Mouse (Mus musculus) heart, embryonic 15.5 days (tissue): ENCODE data around the gene Pafah1b2. TPM values are rescaled to one million over a fixed set of nuclear protein-coding genes. Genes with fewer than 3 reads are reported as not detected.

ENCODE experiments used
- ATAC-seq: fragments of 200-750 bp; cut with Nextera tagmentation; replicated peaks from 2 replicates; pipeline ENCODE4 v1.8.0; 2017; ENCODE audit warnings: low read depth, moderate TSS enrichment; ENCODE audit not compliant: insufficient number of reproducible peaks, insufficient read depth, low FRiP score
- H3K27ac ChIP-seq: fragments of 300-500 bp; sonication (generic); 2 replicates; pipeline ENCODE4 v1.5.1; 2015; ENCODE audit warnings: mild to moderate bottlenecking, inconsistent platforms
- H3K27me3 ChIP-seq: fragments of 300-500 bp; sonication (generic); 2 replicates; pipeline ENCODE4 v1.6.1; 2015; ENCODE audit warnings: inconsistent platforms
- H3K36me3 ChIP-seq: fragments of 300-500 bp; sonication (generic); 2 replicates; pipeline ENCODE4 v1.6.1; 2015; ENCODE audit warnings: mild to moderate bottlenecking, inconsistent platforms
- H3K4me1 ChIP-seq: fragments of 300-500 bp; sonication (generic); replicated peaks from 2 replicates; pipeline ENCODE4 v1.6.1; 2015; ENCODE audit warnings: inconsistent platforms
- H3K4me2 ChIP-seq: fragments of 300-500 bp; sonication (generic); 2 replicates; pipeline ENCODE4 v1.6.1; 2015; ENCODE audit warnings: inconsistent platforms, mild to moderate bottlenecking, moderate library complexity
- H3K4me3 ChIP-seq: fragments of 300-500 bp; sonication (generic); 2 replicates; pipeline ENCODE4 v1.5.1; 2015; ENCODE audit warnings: mild to moderate bottlenecking, inconsistent platforms
- H3K9ac ChIP-seq: fragments of 300-500 bp; sonication (generic); 2 replicates; pipeline ENCODE4 v1.6.1; 2015; ENCODE audit warnings: mild to moderate bottlenecking, inconsistent platforms
- H3K9me3 ChIP-seq: fragments of 300-500 bp; sonication (generic); replicated peaks from 2 replicates; pipeline ENCODE4 v1.6.1; 2016; ENCODE audit warnings: inconsistent platforms
- WGBS: fragments of 180-500 bp; shearing (Covaris S2); methylation state at CpG from one replicate; pipeline ENCODE4 v1.1.7; 2015; ENCODE audit warnings: mixed read lengths; 5-methylcytosine and 5-hydroxymethylcytosine counted together
- polyA plus RNA-seq: library from polyadenylated mRNA; unstranded; fragments of >200 nt; fragmentation: Nextera tagmentation; extraction: Ambion mirVana; gene quantifications from 2 replicates; pipeline ENCODE4 v1.2.1, GENCODE M21; 2015

Pafah1b2 gene
- polyA plus RNA-seq: 105 and 124 TPM in 2 replicates

DNA sequence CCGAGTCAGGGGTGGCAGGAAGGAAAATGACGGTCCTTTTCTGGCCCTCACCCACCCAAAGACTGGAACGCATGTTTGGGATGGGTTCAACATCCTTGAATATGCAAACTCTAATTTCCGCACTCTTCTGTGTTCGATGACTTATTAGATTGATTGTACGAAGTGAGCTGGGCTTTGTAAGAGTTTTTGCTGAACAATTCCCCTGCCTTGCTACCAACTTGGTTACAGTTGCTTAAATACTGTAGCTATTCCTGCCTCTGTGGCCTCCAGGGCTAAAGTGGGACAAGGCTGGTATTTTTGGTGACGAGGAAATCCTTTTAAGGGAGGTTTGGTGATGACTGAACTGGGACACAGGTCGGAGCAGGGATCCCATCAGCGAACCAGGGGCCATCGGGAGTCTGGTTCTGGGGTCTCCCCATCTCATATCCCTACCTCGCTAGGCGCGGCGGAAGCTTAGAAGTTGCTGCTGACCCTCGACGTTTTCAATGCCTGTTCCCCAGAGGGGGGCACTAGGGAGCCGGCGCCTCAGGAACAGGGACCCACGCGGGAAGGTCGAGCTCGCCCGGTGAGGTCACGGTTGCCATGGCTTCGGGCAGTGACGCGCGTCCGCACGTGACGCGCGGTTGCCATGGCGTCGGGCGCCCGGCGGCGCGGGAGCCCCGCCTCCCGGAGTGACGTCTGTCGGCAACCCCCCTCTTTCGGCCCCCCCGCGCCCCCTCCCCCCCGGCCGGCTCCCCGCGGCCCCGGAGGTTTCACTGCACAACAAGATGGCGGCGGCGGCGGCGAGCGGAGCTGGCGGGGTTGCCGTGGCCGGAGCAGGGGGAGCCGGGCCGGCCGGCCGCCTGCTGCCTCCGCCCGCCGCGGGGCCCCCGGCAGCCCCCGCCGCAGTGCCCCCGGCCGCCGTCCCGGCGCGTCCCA lies at the start of gene Pafah1b2, which contains the start of gene Sik3:
TSS of gene Pafah1b2 (minus strand) at position 600 of the 918 bp plus-strand sequence.
TSS of gene Sik3 (plus strand) at position 730 of the 918 bp plus-strand sequence.
- Histone ChIP-seq H3K9me3 (no peaks in the 10 kb centered on the region), H3K27ac (peak within 1 kb of the TSS; percentile 93), H3K27me3 (no peaks in the 10 kb centered on the region), H3K9ac (peak within 1 kb of the TSS; percentile 99), H3K4me1 (peaks cover 43% of the 10 kb centered on the region), H3K4me2 (peak within 1 kb of the TSS; percentile 85), H3K36me3 (no peaks in the 10 kb centered on the region), H3K4me3 (peak within 1 kb of the TSS; percentile 82)
- ATAC-seq: peak; percentile 90
- WGBS: 3% methylated on average over 66 of the region's 78 CpGs

DNA sequence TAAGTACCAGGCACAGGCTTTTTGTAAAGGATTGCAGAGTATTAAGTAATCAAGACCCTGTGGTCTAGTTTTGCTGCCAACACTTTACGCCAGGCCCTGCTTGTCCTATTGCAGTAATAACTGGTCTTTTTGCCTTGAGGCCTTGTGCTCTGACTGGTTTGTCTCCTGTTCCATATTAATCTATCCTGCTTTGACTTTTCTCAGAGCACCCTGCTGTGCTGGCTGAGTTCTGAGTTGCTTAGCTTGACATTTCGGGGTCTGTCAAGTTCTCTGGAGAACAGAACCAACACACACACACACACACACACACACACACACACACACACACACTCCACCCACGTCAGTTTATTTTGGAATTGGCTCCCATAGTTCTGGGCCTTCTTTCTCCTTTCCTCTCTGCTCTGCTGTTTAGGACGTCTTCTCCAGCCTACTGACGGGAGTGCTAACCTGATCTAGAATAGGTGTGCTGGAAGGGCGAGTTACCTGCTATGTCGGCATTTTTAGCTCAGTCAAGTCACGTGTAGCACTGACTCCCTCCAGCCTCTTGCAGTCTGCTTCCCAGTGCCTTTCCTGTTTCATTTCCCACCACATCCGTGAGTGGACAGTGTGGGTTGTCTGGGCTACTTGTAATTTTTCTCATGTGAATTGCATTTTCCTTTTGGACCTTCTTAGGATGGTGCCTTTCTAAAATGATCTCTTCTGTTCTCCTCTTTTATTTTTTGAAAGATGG lies 49.4 kb upstream of the Pafah1b2 start:
- WGBS: 67% methylated on average over 9 of the region's 9 CpGs
- H3K4me2 ChIP-seq: no peak overlapping the region
- no peaks in the 10 kb centered on the region for H3K36me3 ChIP-seq
- peaks cover 3% of the 10 kb centered on the region; the same call in 1 of the 2 replicates for H3K4me1 ChIP-seq
- H3K27ac ChIP-seq: no peak overlapping the region
- no peaks in the 10 kb centered on the region for H3K27me3 ChIP-seq
- H3K9me3 ChIP-seq: no peaks in the 10 kb centered on the region
- H3K4me3 ChIP-seq: no peak overlapping the region
- no peak overlapping the region for H3K9ac ChIP-seq
- ATAC-seq: no peak

- ATAC-seq: no peak
- H3K27me3 ChIP-seq: no peaks in the 10 kb centered on the region
- no peak overlapping the region for H3K9ac ChIP-seq
- H3K4me1 ChIP-seq: peaks cover 10% of the 10 kb centered on the region
- WGBS: 81% methylated on average over 2 of the region's 2 CpGs
- no peaks in the 10 kb centered on the region for H3K36me3 ChIP-seq
- no peak overlapping the region for H3K27ac ChIP-seq
- H3K4me2 ChIP-seq: no peak overlapping the region
- no peaks in the 10 kb centered on the region for H3K9me3 ChIP-seq
- H3K4me3 ChIP-seq: no peak overlapping the region
Observed at GRCm38 (mm10) chr9:46060249-46060648, 47.8 kb upstream of the Pafah1b2 start.

DNA sequence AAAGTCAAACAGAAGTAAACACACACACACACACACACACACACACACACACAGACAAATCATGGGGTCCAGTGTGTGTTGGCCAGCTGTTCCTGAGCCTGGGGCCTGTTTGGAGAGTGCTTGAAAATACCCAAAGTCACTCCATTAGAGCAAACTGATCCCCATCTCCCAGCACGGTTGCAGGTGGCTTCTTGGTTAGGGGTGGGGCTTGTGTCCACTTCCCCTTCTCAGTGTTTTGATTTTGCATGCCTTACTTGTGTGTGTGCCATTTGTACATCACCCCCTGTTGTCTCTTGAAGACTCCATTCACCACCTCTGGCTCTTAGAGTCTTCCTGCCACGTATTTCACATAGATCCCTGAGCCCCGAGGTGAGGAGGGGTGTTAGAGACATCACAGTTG lies 45.6 kb upstream of the Pafah1b2 start:
- Histone ChIP-seq H3K27me3 (no peaks in the 10 kb centered on the region), H3K4me2 (no peak overlapping the region), H3K4me1 (peaks cover 19% of the 10 kb centered on the region), H3K27ac (no peak overlapping the region), H3K36me3 (no peaks in the 10 kb centered on the region), H3K9ac (no peak overlapping the region), H3K9me3 (no peaks in the 10 kb centered on the region), H3K4me3 (no peak overlapping the region)
- WGBS: 77% methylated on average over 3 of the region's 3 CpGs
- no peak for ATAC-seq

GRCm38 (mm10) chr9:46053014-46053666 lies 40.6 kb upstream of the Pafah1b2 start:
- H3K4me2 ChIP-seq: no peak overlapping the region
- H3K36me3 ChIP-seq: no peaks in the 10 kb centered on the region
- no peak overlapping the region for H3K27ac ChIP-seq
- no peak overlapping the region for H3K4me3 ChIP-seq
- no peaks in the 10 kb centered on the region for H3K27me3 ChIP-seq
- 82% methylated on average over 9 of the region's 9 CpGs for WGBS
- ATAC-seq: no peak
- no peak overlapping the region for H3K9ac ChIP-seq
- no peaks in the 10 kb centered on the region for H3K9me3 ChIP-seq
- H3K4me1 ChIP-seq: peaks cover 31% of the 10 kb centered on the region

GRCm38 (mm10) chr9:46050203-46050602 lies 37.7 kb upstream of the Pafah1b2 start:
- 71% methylated on average over 8 of the region's 8 CpGs for WGBS
- Histone ChIP-seq H3K4me1 (peaks cover 24% of the 10 kb centered on the region), H3K27ac (peak overlapping the region; percentile 41)

GRCm38 (mm10) chr9:46049525-46049924 lies 37.0 kb upstream of the Pafah1b2 start:
- no peaks in the 10 kb centered on the region for H3K9me3 ChIP-seq
- no peaks in the 10 kb centered on the region for H3K27me3 ChIP-seq
- no peak overlapping the region for H3K4me2 ChIP-seq
- WGBS: 64% methylated on average over 7 of the region's 7 CpGs
- no peak overlapping the region for H3K9ac ChIP-seq
- no peak overlapping the region for H3K4me3 ChIP-seq
- no peak for ATAC-seq
- H3K4me1 ChIP-seq: peaks cover 20% of the 10 kb centered on the region
- H3K27ac ChIP-seq: peak overlapping the region; percentile 41; the same call in 1 of the 2 replicates
- H3K36me3 ChIP-seq: no peaks in the 10 kb centered on the region

More at GRCm38 (mm10) chr9:46050203-46050602, 37.7 kb upstream of the Pafah1b2 start:
- Histone ChIP-seq H3K9me3 (no peaks in the 10 kb centered on the region), H3K9ac (no peak overlapping the region), H3K36me3 (no peaks in the 10 kb centered on the region), H3K4me3 (no peak overlapping the region), H3K4me2 (no peak overlapping the region), H3K27me3 (no peaks in the 10 kb centered on the region)
- no peak for ATAC-seq

DNA sequence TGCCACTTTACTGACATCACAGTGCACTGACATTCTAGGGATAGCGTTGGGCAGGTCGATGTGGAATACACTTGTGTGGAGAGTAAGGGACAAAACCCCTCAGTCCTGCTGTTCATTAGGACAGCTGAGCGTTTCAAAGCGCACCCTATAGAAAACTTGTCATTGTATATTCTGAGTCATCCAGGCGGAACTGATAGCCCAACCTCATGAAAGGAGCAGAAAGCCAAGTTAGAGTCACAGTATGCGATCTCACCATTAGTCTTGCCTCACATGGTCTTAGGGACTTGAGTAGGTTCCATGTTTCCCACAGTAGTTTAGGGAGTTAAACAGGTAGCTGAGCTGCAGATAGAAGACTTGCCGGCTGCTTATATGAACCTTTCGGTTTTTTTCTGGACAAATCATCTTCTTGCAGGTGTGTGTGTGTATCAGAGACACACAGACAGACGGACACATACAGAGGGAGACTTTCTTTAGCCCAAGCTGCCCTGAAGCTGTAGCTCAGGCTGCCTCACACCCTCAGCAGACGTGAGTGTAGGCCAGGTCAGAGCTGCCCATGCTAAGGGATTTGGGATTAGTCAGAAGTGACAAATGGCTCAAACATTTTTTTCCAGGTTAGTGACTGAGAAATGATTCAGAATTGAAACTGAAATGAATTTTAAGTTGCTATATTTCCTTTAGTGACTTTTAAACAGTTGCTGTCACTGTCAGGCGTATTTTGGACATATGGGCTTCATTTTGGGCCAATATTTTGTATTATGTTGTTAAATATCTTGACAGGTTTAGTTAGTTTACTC lies 34.4 kb upstream of the Pafah1b2 start:
- no peaks in the 10 kb centered on the region for H3K27me3 ChIP-seq
- no peaks in the 10 kb centered on the region for H3K9me3 ChIP-seq
- no peak for ATAC-seq
- H3K27ac ChIP-seq: no peak overlapping the region
- no peak overlapping the region for H3K4me3 ChIP-seq
- H3K9ac ChIP-seq: no peak overlapping the region
- no peak overlapping the region for H3K4me2 ChIP-seq
- WGBS: 72% methylated on average over 11 of the region's 11 CpGs
- no peaks in the 10 kb centered on the region for H3K36me3 ChIP-seq
- peaks cover 16% of the 10 kb centered on the region for H3K4me1 ChIP-seq

- WGBS: 90% methylated on average over 8 of the region's 8 CpGs
- H3K4me2 ChIP-seq: no peak overlapping the region
- H3K9ac ChIP-seq: no peak overlapping the region
- H3K4me3 ChIP-seq: no peak overlapping the region
- H3K27ac ChIP-seq: no peak overlapping the region
- H3K27me3 ChIP-seq: no peaks in the 10 kb centered on the region
- no peak for ATAC-seq
- H3K36me3 ChIP-seq: no peaks in the 10 kb centered on the region
- no peaks in the 10 kb centered on the region for H3K9me3 ChIP-seq
- peaks cover 6% of the 10 kb centered on the region for H3K4me1 ChIP-seq
Observed at GRCm38 (mm10) chr9:46043626-46044025, 31.1 kb upstream of the Pafah1b2 start.

DNA sequence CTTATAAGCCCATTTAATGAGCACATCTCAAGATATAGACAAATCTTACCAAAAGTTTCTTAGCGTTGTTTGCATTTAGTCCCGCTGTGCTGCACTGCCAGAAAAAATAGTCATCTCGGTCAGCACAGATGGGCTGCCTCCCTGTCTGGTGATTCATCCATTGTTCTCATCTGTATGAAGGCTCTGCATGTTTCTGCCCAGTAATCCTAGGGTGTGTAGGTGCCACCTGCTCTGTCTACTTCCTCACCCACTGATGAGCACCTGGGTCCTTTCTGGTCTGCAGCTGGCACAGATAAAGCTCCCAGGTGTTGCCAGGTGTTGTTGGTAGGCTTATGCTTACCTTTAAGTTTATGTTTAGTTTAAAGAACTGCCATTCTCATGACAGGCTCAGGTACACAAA lies 29.9 kb upstream of the Pafah1b2 start:
- no peak for ATAC-seq
- Histone ChIP-seq H3K27me3 (no peaks in the 10 kb centered on the region), H3K9ac (no peak overlapping the region), H3K36me3 (no peaks in the 10 kb centered on the region), H3K27ac (no peak overlapping the region), H3K4me2 (no peak overlapping the region), H3K9me3 (no peaks in the 10 kb centered on the region), H3K4me3 (no peak overlapping the region), H3K4me1 (peaks cover 7% of the 10 kb centered on the region)
- 76% methylated on average over 3 of the region's 3 CpGs for WGBS
